Mouse (Mus musculus): ENCODE results near the gene Myg1.

DNA sequence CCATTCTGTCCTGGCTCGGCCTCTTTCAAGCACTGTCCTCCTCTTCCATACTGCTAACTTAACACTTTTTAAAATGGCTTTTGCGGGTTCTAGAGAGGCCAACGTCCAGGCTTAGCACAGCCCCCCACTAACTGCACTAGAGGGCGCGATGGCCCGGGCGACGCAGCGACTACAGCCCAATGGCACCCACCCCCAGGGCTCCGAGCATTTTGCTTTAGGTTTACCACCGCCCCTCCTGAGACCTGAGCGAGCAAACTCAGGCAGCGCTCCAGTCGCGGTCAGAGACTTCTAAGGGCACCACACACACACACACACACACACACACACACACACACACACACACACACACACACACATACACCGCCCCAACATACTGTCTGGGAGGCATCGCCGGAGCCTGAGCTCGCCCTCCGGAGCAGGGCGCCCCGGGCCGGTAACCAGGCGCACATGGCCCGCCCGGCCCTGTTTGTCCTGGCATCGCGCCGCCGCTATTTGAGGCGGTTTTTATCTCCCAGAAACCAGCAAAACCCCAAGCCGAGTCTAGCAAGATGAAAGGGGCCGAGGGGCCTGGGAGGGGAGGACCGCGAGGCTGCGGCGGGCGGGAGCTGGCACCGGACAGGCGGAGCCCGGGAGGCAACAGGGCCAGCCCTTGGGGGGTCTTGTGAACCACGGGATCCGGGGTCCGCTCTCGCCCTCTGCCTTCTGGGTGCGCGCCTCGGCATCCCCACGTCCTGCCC, 23.8 kb downstream of the Myg1 start:
- TF ChIP-seq NELFE (IDR thresholded peaks at IDR 0.05; ENCODE audit: low read depth, low read length) (no peak), POLR2A (IDR thresholded peaks at IDR 0.05; ENCODE audit: low read depth, low read length) (no peak), CHD2 (IDR thresholded peaks at IDR 0.05; ENCODE audit: low read length) (no peak), CTCF (conservative IDR thresholded peaks at IDR 0.05 in 1 of 2, IDR thresholded peaks at IDR 0.05 in 1 of 2; ENCODE audit: low read depth in 2 of 2, low read length in 2 of 2) (no peak), RCOR1 (conservative IDR thresholded peaks at IDR 0.05; ENCODE audit: low read depth, low read length) (no peak), EP300 (IDR thresholded peaks at IDR 0.05; ENCODE audit: low read length) (no peak)
